Mouse (Mus musculus) thymus, adult 2 months (tissue): ENCODE results near the gene Ada.

Experiments used
- CTCF ChIP-seq: fragments of 200-500 bp; IDR thresholded peaks from 2 replicates; pipeline ENCODE4 v1.5.1; 2012; ENCODE audit warnings: mild to moderate bottlenecking, control low read depth, low read length, moderate library complexity, borderline replicate concordance; ENCODE audit not compliant: control insufficient read depth, poor library complexity, insufficient read depth; ENCODE audit errors: extremely low read depth
- POLR2A ChIP-seq: fragments of 200-500 bp; IDR thresholded peaks from 2 replicates; pipeline ENCODE4 v1.6.1; 2012; ENCODE audit warnings: mild to moderate bottlenecking, low read length, control low read depth, moderate library complexity; ENCODE audit not compliant: control insufficient read depth, poor library complexity, insufficient read depth; ENCODE audit errors: extremely low read depth

GRCm38 (mm10) chr2:163735980-163736379, 14.1 kb downstream of the Ada start:
- no peak for TF ChIP-seq POLR2A
- TF ChIP-seq CTCF: no peak
